Mouse (Mus musculus) hindbrain, embryonic 10.5 days (tissue): ENCODE results near the gene Kcnmb4. TPM values are rescaled to one million over a fixed set of nuclear protein-coding genes. Genes with fewer than 3 reads are reported as not detected.

Experiments used
- DNase-seq: peaks from one replicate; pipeline ENCODE4 v3.0.0-alpha.2; 2017; ENCODE audit warnings: low spot score
- H3K27ac ChIP-seq: fragments of 300-500 bp; sonication (generic); 2 replicates; pipeline ENCODE4 v1.5.1; 2016; ENCODE audit warnings: mild to moderate bottlenecking, moderate library complexity
- H3K27me3 ChIP-seq: fragments of 300-500 bp; sonication (generic); 2 replicates; pipeline ENCODE4 v1.6.1; 2016; ENCODE audit warnings: mild to moderate bottlenecking; ENCODE audit not compliant: poor library complexity, insufficient read depth, severe bottlenecking
- H3K36me3 ChIP-seq: fragments of 300-500 bp; sonication (generic); 2 replicates; pipeline ENCODE4 v1.6.1; 2016; ENCODE audit warnings: mild to moderate bottlenecking, moderate library complexity
- H3K4me1 ChIP-seq: fragments of 300-500 bp; sonication (generic); replicated peaks from 2 replicates; pipeline ENCODE4 v1.6.1; 2016; ENCODE audit warnings: mild to moderate bottlenecking
- H3K4me3 ChIP-seq: fragments of 300-500 bp; sonication (generic); 2 replicates; pipeline ENCODE4 v1.5.1; 2016; ENCODE audit warnings: mild to moderate bottlenecking, moderate library complexity
- H3K9me3 ChIP-seq: fragments of 300-500 bp; sonication (generic); 2 replicates; pipeline ENCODE4 v1.6.1; 2016; ENCODE audit warnings: mild to moderate bottlenecking, moderate library complexity
- WGBS: fragments of 180-500 bp; shearing (Covaris S2); methylation state at CpG from one replicate; pipeline ENCODE4 v1.1.7; 2016; 5-methylcytosine and 5-hydroxymethylcytosine counted together
- polyA plus RNA-seq: library from polyadenylated mRNA; unstranded; fragments of >200 nt; fragmentation: Nextera tagmentation; extraction: Ambion mirVana; gene quantifications from 2 replicates; pipeline ENCODE4 v1.2.1, GENCODE M21; 2016

Kcnmb4 gene
- polyA plus RNA-seq, 1 experiment from 2014 or later: 12.9 TPM

DNA sequence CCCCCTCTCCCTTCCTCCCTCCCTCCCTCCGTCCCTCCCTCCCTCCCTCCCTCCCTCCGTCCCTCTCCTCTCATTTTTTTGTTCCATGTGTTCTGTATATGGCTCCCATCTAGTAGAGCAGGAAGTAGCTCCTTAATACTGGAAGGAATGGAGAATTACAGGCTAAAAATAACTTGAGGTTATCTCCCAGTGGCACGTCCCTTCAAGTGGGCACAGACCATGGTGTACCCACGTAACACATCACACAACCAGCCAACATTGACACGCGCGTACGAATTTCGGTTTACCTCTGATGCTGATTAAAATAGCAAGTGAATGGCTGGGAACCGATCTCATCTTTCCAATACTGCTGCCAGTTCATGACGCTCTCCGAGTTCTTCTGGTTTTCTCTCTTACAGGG is 27.6 kb downstream of the Kcnmb4 start:
- H3K4me3 ChIP-seq: no peak overlapping the region
- peaks cover 12% of the 10 kb centered on the region; the same call in 1 of the 2 replicates for H3K36me3 ChIP-seq
- H3K4me1 ChIP-seq: no peaks in the 10 kb centered on the region
- WGBS: 89% methylated on average over 12 of the region's 12 CpGs
- H3K27ac ChIP-seq: no peak overlapping the region
- no peaks in the 10 kb centered on the region for H3K9me3 ChIP-seq
- no peak for DNase-seq
- H3K27me3 ChIP-seq: no peaks in the 10 kb centered on the region

DNA sequence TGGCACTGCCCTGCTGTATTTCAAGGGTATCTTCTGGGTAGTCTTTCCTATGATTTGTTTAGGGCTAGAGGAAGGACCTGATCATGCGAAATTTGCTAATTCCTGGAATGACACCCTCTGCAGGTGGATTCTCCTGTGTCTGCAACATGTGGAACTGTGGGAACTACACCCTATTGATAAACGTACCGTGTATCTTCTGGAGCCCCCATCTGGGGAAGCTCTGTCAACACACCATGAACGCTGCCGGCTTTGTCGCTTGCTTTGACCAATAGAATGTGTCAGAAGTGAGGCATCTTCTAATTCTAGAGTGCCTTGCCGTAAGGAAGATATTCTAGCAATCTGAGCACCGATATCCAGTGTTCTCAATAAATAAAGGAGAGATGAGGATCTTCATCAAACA is 28.9 kb downstream of the Kcnmb4 start:
- no peak overlapping the region for H3K4me3 ChIP-seq
- H3K36me3 ChIP-seq: peaks cover 12% of the 10 kb centered on the region; the same call in 1 of the 2 replicates
- no peak overlapping the region for H3K27ac ChIP-seq
- no peak for DNase-seq
- H3K9me3 ChIP-seq: no peaks in the 10 kb centered on the region
- no peaks in the 10 kb centered on the region for H3K4me1 ChIP-seq
- WGBS: 92% methylated on average over 8 of the region's 8 CpGs
- H3K27me3 ChIP-seq: no peaks in the 10 kb centered on the region

DNA sequence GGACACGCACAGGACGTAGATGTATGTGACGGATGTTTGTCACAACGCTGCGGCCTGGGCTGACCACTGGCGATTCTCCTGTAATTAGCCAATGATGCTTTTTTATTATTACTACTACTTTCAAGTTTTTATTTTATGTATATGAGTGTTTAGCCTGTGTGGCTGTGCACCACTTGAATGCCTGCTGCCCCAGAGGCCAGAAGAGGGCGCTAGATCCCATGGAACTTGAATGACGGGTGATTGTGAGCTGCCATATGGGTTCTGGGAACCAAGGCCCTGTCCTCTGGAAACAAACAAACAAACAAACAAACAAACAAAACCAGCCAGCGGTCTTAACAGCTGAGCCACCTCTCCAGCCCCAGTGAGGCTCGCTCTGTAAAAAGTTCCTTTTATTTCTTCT is 29.3 kb downstream of the Kcnmb4 start:
- Histone ChIP-seq H3K4me3 (no peak overlapping the region), H3K9me3 (peaks cover 2% of the 10 kb centered on the region; the same call in 1 of the 2 replicates), H3K36me3 (peaks cover 13% of the 10 kb centered on the region; the same call in 1 of the 2 replicates), H3K4me1 (no peaks in the 10 kb centered on the region), H3K27ac (no peak overlapping the region), H3K27me3 (no peaks in the 10 kb centered on the region)
- 93% methylated on average over 10 of the region's 10 CpGs for WGBS
- no peak for DNase-seq

DNA sequence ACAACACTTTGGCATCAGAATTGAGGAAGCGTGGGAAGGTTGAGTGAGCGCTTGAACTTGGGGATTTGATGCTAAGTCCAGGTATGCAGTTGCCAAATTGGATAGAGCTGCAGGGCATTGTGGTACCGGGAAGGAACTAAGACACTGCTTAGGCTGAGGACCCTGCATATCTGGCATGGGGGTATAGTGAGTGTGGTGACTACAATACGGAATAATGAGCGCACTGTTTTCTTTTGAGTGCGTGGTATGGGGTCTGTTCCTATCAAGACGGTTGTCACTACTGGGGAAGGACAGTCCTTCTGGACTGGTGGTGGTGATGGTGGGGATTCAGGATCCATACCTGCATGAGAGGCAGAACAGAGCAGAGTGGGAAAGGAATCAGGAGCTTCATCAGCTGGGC is 32.7 kb downstream of the Kcnmb4 start:
- no peak overlapping the region for H3K27ac ChIP-seq
- peaks cover 25% of the 10 kb centered on the region for H3K36me3 ChIP-seq
- DNase-seq: no peak
- H3K4me1 ChIP-seq: no peaks in the 10 kb centered on the region
- H3K4me3 ChIP-seq: no peak overlapping the region
- WGBS: 95% methylated on average over 7 of the region's 7 CpGs
- H3K9me3 ChIP-seq: peaks cover 13% of the 10 kb centered on the region
- no peaks in the 10 kb centered on the region for H3K27me3 ChIP-seq

DNA sequence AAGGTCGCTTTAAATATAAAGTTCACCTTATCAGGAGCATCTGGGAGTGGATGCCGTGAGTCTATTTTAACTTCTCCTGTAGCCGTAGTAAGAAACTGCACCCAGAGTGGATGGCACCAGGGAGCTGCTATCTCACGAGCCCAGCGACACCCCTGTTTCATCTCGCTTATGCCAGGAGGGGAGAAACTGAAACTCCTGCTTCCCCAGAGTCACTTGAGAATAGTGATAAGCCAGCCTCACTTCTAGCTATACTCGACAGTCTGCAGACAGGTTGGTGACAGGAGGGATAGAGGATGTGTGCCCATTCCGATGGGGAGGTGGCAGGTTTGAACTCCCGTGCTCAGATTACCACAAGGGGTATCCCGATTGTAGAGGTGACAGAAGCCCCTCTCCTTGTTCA is 33.6 kb downstream of the Kcnmb4 start:
- peaks cover 25% of the 10 kb centered on the region for H3K36me3 ChIP-seq
- WGBS: 91% methylated on average over 10 of the region's 10 CpGs
- H3K4me3 ChIP-seq: no peak overlapping the region
- no peaks in the 10 kb centered on the region for H3K27me3 ChIP-seq
- peaks cover 13% of the 10 kb centered on the region for H3K9me3 ChIP-seq
- H3K4me1 ChIP-seq: no peaks in the 10 kb centered on the region
- no peak for DNase-seq
- no peak overlapping the region for H3K27ac ChIP-seq

DNA sequence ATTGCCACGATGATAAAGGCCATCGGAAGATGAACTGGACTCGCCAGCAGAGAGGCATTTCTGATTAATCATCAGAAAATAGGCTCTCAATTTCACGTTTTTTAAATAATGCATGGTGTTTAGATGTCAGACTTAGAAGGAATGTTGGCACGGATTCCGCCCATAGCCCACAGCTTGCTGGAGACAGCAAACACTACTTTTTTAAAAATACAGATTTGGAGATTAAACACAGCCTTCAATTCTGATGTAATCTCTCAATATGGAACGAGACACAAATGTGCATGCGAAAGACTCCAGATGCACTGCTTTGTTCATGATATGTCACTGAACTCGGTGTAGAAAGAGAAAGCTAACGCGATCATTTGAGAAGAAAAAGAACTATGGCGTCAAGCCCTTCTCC is 38.2 kb downstream of the Kcnmb4 start:
- Histone ChIP-seq H3K9me3 (peaks cover 13% of the 10 kb centered on the region), H3K4me1 (no peaks in the 10 kb centered on the region), H3K27me3 (no peaks in the 10 kb centered on the region), H3K27ac (no peak overlapping the region), H3K4me3 (no peak overlapping the region), H3K36me3 (peaks cover 13% of the 10 kb centered on the region)
- 93% methylated on average over 12 of the region's 12 CpGs for WGBS
- DNase-seq: no peak

DNA sequence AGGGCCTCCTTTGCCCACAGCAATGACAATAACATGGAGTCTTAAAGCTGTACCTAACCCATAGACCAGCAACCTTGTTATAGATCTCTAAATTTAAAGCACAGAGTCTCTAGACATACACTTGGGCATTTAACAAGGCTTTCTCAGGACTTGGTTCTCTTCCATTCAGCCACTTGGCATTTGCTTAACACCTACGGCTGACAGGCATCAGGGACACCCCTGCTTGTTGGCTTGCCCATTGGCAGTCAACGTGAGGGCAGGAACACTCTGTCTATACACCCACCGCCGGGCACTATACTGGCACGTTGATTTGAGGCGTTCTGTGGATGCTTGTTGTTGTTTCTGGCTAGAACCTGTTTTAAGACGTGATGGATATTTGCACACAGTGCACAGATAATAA is 41.3 kb downstream of the Kcnmb4 start:
- Histone ChIP-seq H3K4me3 (no peak overlapping the region), H3K27me3 (no peaks in the 10 kb centered on the region), H3K4me1 (no peaks in the 10 kb centered on the region), H3K27ac (no peak overlapping the region), H3K9me3 (no peaks in the 10 kb centered on the region), H3K36me3 (peaks cover 11% of the 10 kb centered on the region)
- no peak for DNase-seq
- WGBS: 90% methylated on average over 7 of the region's 7 CpGs

DNA sequence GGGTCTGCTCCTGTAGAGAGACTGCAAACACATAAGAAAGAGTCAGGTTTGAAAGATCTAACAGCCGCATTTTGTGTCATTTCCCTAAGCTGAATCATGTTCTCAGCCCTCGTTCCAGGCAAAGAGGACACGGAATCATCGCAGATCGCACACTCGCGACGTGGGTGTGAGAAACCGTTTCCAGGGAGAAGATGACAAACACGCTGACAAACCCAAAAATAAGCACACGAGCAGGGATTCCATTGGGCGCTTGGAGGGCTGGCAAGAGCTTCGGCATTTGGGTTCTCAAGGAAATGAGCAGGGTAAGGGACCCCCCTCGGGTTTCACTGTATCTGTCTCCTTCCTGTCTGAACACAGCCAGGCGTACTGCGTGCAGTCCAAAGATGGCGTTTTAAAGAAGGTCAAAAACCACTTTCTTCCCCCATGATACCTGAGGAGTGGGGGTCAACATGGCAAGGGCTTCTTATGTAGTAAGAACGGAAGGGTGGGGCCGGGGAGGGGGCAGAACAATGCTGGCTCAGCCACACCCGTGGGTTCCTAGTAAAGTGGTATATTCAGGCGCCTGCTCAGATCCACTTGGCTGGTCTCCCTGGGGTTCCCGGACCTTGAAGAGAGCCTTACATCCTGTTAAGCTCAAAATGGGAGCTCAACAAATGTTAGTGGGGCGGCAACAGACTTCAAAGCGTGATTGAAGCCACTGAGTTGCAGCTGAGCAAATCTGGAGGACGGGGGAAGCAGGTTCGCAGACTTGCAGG is 45.5 kb downstream of the Kcnmb4 start:
- no peaks in the 10 kb centered on the region for H3K9me3 ChIP-seq
- 93% methylated on average over 26 of the region's 26 CpGs for WGBS
- no peaks in the 10 kb centered on the region for H3K27me3 ChIP-seq
- H3K27ac ChIP-seq: no peak overlapping the region
- H3K36me3 ChIP-seq: peaks cover 11% of the 10 kb centered on the region
- no peak overlapping the region for H3K4me3 ChIP-seq
- DNase-seq: no peak
- H3K4me1 ChIP-seq: no peaks in the 10 kb centered on the region

DNA sequence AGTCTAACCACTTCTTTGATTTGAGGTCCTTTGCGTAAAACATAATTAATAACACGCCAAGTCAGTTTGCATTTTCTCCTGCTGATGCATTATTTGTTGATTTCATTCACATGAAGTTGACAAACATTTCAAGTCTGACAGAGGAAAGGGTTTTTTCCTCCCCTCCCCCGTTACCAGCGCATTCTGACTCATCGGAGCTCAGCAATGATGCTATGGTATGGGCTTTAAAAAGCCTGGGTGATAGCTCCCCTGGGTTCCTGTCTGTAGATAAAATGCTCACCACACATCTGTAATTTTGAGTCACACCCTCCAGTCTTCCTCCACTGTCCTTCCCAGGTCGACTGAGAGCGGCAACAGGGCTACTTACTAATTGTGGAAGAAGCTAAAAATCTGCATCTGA is 47.5 kb downstream of the Kcnmb4 start:
- H3K4me3 ChIP-seq: no peak overlapping the region
- H3K27me3 ChIP-seq: no peaks in the 10 kb centered on the region
- 86% methylated on average over 7 of the region's 7 CpGs for WGBS
- H3K9me3 ChIP-seq: 0 out of 2 replicates have a peak, but pooled peaks cover 3% of the 10 kb centered on the region
- no peaks in the 10 kb centered on the region for H3K4me1 ChIP-seq
- H3K27ac ChIP-seq: no peak overlapping the region
- DNase-seq: no peak
- H3K36me3 ChIP-seq: peaks cover 11% of the 10 kb centered on the region

DNA sequence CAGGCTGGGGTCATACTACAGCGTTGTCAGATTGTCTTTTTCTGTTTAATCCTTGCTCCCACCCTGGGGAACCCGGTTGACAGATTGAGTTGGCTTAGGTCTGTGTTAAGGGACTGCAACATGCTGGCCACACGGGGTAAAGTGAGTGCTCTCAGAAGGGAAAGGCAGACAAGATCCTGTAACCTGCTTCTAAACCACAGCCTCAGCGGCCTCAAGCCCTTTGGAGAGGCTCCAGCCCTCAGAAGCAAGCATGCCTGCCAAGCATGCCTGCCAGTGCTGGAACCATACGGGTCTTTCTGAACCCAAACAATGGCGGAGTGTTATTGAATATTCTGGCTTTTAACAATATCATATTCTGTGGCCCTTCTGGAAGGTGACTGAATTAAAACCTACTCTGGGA is 48.8 kb downstream of the Kcnmb4 start:
- Histone ChIP-seq H3K36me3 (peaks cover 11% of the 10 kb centered on the region), H3K4me1 (no peaks in the 10 kb centered on the region), H3K4me3 (no peak overlapping the region), H3K27me3 (no peaks in the 10 kb centered on the region), H3K9me3 (0 out of 2 replicates have a peak, but pooled peaks cover 3% of the 10 kb centered on the region), H3K27ac (no peak overlapping the region)
- 90% methylated on average over 6 of the region's 6 CpGs for WGBS
- DNase-seq: no peak

DNA sequence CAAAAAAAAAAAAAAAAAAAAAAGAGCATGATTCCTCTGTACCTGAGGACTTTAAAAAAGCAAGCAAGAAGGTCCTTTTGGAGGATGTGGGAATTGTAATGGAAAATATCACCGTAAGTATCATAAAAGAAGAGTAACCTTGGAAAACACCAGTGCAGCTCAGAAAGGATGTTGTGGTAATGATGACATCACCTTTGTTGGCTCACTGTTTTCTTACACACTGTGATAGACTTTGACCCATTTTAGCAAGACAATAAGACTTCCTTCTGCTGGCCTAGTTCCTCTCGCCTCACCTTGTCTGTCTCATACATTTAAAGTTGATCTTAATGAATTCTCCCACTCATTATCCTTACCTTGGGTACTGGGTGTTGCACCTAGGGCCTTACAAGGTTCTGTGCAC is 51.1 kb downstream of the Kcnmb4 start:
- no peaks in the 10 kb centered on the region for H3K27me3 ChIP-seq
- DNase-seq: no peak
- 0 out of 2 replicates have a peak, but pooled peaks cover 3% of the 10 kb centered on the region for H3K9me3 ChIP-seq
- H3K36me3 ChIP-seq: peaks cover 4% of the 10 kb centered on the region
- no peaks in the 10 kb centered on the region for H3K4me1 ChIP-seq
- H3K4me3 ChIP-seq: no peak overlapping the region
- H3K27ac ChIP-seq: no peak overlapping the region
- 90% methylated on average over 2 of the region's 2 CpGs for WGBS

DNA sequence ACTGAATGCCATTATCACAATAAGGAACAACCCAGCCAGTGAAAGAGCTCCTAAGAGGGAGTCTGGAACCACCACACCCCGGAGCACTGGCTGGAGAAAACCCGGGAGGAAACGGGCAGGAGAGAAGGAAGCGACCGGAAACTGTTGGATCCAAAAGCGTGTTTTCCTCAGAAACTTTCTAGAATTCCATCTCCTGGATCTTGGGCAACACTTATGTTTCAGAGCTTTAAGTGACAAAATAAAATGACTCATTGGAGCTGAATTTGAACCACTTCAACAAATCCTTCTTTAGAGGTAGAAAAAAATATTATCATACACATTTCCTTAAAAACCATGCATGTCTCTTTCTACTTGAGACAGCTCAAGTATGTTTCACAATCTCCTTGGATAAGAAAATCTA is 52.7 kb downstream of the Kcnmb4 start:
- Histone ChIP-seq H3K4me3 (no peak overlapping the region), H3K27me3 (no peaks in the 10 kb centered on the region), H3K27ac (no peak overlapping the region), H3K9me3 (0 out of 2 replicates have a peak, but pooled peaks cover 3% of the 10 kb centered on the region), H3K36me3 (peaks cover 3% of the 10 kb centered on the region; the same call in 1 of the 2 replicates), H3K4me1 (peaks cover 9% of the 10 kb centered on the region)
- 85% methylated on average over 6 of the region's 6 CpGs for WGBS
- DNase-seq: no peak

DNA sequence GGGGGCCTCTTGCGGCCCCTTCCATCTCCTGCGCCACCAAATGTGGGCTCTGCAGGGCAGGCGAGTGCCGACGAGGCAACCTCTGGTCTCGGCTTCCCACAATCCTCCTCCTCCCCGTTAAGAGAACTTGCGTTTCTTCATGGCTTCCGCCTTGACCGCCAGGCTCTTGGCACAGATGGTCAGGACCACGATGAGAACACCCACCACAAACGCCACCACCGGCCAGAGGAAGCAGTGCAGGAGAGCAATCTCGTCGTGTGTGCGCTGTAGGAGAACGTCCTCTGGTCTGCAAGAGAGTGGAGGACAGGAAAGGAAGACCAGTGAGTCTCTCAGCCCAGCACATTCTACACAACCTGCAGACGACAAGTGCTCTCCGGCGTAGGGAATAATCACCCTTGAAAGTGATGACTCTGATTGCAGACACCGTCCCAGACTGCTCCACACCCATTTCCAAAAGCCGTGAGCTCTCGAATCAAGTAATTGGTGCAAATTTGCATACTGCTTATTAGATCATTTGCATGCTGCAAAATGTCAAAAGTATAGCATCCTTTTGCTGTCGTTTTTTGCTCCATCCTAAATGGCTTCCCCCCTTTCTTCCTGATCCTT is 55.5 kb downstream of the Kcnmb4 start:
- WGBS: 70% methylated on average over 24 of the region's 24 CpGs
- 0 out of 2 replicates have a peak, but pooled peaks cover 3% of the 10 kb centered on the region for H3K9me3 ChIP-seq
- H3K4me3 ChIP-seq: no peak overlapping the region
- H3K4me1 ChIP-seq: peaks cover 9% of the 10 kb centered on the region
- DNase-seq: peak; percentile 7
- H3K27ac ChIP-seq: no peak overlapping the region
- H3K36me3 ChIP-seq: peaks cover 5% of the 10 kb centered on the region; the same call in 1 of the 2 replicates
- H3K27me3 ChIP-seq: no peaks in the 10 kb centered on the region
